Mouse (Mus musculus) spleen, adult 2 months (tissue): ENCODE results near the gene Nkd2.

Source experiments
- CTCF ChIP-seq: fragments of 200-500 bp; IDR thresholded peaks from 2 replicates; pipeline ENCODE4 v1.5.1; 2011; ENCODE audit warnings: mild to moderate bottlenecking, inconsistent platforms; ENCODE audit not compliant: insufficient read depth, insufficient read length, insufficient replicate concordance; ENCODE audit errors: extremely low read depth
- POLR2A ChIP-seq: fragments of 200-500 bp; IDR thresholded peaks from 2 replicates; pipeline ENCODE4 v1.6.1; 2011; ENCODE audit warnings: low read depth, low read length, inconsistent platforms

- TF ChIP-seq POLR2A (no peak), CTCF (no peak)
Observed at GRCm38 (mm10) chr13:73771131-73771530, 76.3 kb downstream of the Nkd2 start.
